Mouse (Mus musculus) CD4-positive helper T cell, adult 2 months (primary cell): ENCODE measurements at regions not wholly inside any gene's neighbourhood (a gene's known extent, or its start where the extent isn't known, plus 50 kb on each side); places are given as distances from the start of the nearest gene placed in this dataset.

Source experiments
- DNase-seq: peaks from one replicate; pipeline ENCODE4 v3.0.0-alpha.2; 2012; ENCODE audit warnings: low read depth, missing footprints, low spot score

- DNase-seq = no peak
Measured at GRCm38 (mm10) chr9:90367745-90368144, 97.1 kb upstream of the Tbc1d2b start.

GRCm38 (mm10) chr9:90326531-90326930 is 55.9 kb upstream of the Tbc1d2b start:
- no peak for DNase-seq
